Mouse (Mus musculus) hindbrain, embryonic 15.5 days (tissue): ENCODE data around the gene BC034090. TPM values are rescaled to one million over a fixed set of nuclear protein-coding genes. Genes with fewer than 3 reads are reported as not detected.

ENCODE experiments used
- ATAC-seq: fragments of 200-750 bp; cut with Nextera tagmentation; 2 replicates; pipeline ENCODE4 v1.8.0; 2017; ENCODE audit warnings: low read depth, moderate number of reproducible peaks, moderate TSS enrichment; ENCODE audit not compliant: low FRiP score
- H3K27ac ChIP-seq: fragments of 300-500 bp; sonication (generic); replicated peaks from 2 replicates; pipeline ENCODE4 v1.5.1; 2015; ENCODE audit warnings: mild to moderate bottlenecking, inconsistent platforms
- H3K27me3 ChIP-seq: fragments of 300-500 bp; sonication (generic); 2 replicates; pipeline ENCODE4 v1.6.1; 2015; ENCODE audit warnings: control low read depth, inconsistent platforms
- H3K36me3 ChIP-seq: fragments of 300-500 bp; sonication (generic); 2 replicates; pipeline ENCODE4 v1.6.1; 2015; ENCODE audit warnings: control low read depth, inconsistent platforms
- H3K4me1 ChIP-seq: fragments of 300-500 bp; sonication (generic); replicated peaks from 2 replicates; pipeline ENCODE4 v1.6.1; 2015; ENCODE audit warnings: control low read depth, inconsistent platforms
- H3K4me2 ChIP-seq: fragments of 300-500 bp; sonication (generic); 2 replicates; pipeline ENCODE4 v1.6.1; 2015; ENCODE audit warnings: moderate library complexity, mild to moderate bottlenecking, inconsistent platforms
- H3K4me3 ChIP-seq: fragments of 300-500 bp; sonication (generic); 2 replicates; pipeline ENCODE4 v1.5.1; 2015; ENCODE audit warnings: mild to moderate bottlenecking, inconsistent platforms
- H3K9ac ChIP-seq: fragments of 300-500 bp; sonication (generic); 2 replicates; pipeline ENCODE4 v1.6.1; 2015; ENCODE audit warnings: inconsistent platforms
- H3K9me3 ChIP-seq: fragments of 300-500 bp; sonication (generic); 2 replicates; pipeline ENCODE4 v1.6.1; 2016; ENCODE audit warnings: control low read depth, inconsistent platforms
- WGBS: fragments of 180-500 bp; shearing (Covaris S2); methylation state at CpG from one replicate; pipeline ENCODE4 v1.1.7; 2015; 5-methylcytosine and 5-hydroxymethylcytosine counted together
- polyA plus RNA-seq: library from polyadenylated mRNA; unstranded; fragments of >200 nt; fragmentation: Nextera tagmentation; extraction: Ambion mirVana; gene quantifications from 2 replicates; pipeline ENCODE4 v1.2.1, GENCODE M21; 2015

The BC034090 gene
- polyA plus RNA-seq, 1 experiment from 2014 or later: 6.4 TPM

DNA sequence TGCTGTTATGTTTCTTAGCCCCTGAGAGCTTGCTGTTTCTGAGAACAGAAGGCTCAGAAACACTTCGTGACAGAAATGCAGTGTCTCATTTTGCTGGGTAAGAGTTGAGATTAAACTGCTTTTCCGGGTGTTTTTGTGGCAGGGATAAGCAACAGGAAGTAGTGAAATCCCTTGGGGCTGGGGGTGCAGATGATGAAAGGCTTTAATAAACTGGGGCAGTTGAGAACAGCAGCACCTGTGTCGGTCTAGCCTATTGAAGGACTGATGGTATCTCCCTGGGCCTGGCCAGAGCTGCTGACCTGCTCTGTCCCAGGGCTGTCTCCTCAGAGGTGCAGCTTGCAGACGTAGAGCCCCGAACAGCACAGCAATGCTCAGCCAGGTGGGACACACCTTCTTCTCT lies 41.8 kb downstream of the BC034090 start:
- Histone ChIP-seq H3K36me3 (peaks cover 3% of the 10 kb centered on the region), H3K9me3 (no peaks in the 10 kb centered on the region), H3K27ac (no peak overlapping the region), H3K27me3 (no peaks in the 10 kb centered on the region), H3K4me3 (no peak overlapping the region), H3K9ac (no peak overlapping the region), H3K4me2 (no peak overlapping the region), H3K4me1 (peaks cover 59% of the 10 kb centered on the region)
- no peak for ATAC-seq
- 81% methylated on average over 5 of the region's 5 CpGs for WGBS

DNA sequence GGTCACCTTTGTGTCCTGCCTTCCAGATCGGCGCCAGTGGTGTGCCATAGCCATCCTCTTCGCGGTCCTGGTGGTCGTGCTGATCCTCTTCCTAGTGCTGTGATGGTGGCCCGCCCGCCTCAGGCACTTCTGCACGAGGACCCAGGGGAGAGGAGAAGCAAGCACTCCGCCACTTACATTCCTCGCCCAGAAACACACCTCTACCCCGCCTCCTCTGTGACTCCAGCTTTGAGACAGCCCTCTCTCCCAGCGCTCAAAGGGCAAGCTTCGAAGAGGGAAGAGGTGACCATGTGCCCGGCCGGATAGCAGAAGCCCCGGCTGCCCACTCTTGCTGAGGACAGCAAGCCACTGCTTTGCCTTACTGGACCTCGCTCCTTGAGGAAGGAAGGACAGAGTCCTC lies 42.3 kb downstream of the BC034090 start:
- no peaks in the 10 kb centered on the region for H3K9me3 ChIP-seq
- H3K9ac ChIP-seq: no peak overlapping the region
- H3K4me3 ChIP-seq: no peak overlapping the region
- H3K4me1 ChIP-seq: peaks cover 59% of the 10 kb centered on the region
- no peak for ATAC-seq
- H3K4me2 ChIP-seq: no peak overlapping the region
- peaks cover 8% of the 10 kb centered on the region for H3K36me3 ChIP-seq
- 0 out of 2 replicates have a peak overlapping the region, but pooled peaks have one; percentile 53 for H3K27ac ChIP-seq
- 84% methylated on average over 17 of the region's 17 CpGs for WGBS
- no peaks in the 10 kb centered on the region for H3K27me3 ChIP-seq

DNA sequence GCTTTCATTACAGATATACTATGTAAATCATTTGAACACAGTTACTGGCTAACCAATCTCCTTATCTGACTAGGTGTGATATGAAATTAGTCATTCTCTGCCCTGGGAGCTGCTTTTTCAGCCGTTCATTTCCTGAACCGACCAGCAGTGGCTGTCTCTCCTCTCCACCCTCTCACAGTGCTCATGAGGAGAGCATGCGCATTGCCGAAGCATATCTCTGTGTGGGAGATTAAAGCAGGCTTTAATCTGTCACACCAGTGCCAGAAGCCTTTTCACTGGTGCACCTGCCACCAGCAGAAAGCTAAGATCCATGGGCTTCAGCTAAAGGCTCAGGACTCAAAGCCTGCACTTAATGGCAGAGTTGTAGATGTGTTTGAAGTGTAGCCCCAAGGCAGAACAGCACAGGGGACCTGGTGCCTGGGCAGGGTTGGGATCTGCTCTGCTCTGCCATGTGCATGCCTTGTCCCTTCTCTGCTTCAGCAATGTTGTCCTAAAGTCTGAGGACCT lies 42.8 kb downstream of the BC034090 start:
- no peak overlapping the region for H3K9ac ChIP-seq
- peak overlapping the region; percentile 53; the same call in 1 of the 2 replicates for H3K27ac ChIP-seq
- H3K36me3 ChIP-seq: peaks cover 8% of the 10 kb centered on the region
- no peak overlapping the region for H3K4me2 ChIP-seq
- WGBS: 63% methylated on average over 4 of the region's 4 CpGs
- no peaks in the 10 kb centered on the region for H3K9me3 ChIP-seq
- H3K4me3 ChIP-seq: no peak overlapping the region
- peaks cover 60% of the 10 kb centered on the region for H3K4me1 ChIP-seq
- no peak for ATAC-seq
- no peaks in the 10 kb centered on the region for H3K27me3 ChIP-seq

DNA sequence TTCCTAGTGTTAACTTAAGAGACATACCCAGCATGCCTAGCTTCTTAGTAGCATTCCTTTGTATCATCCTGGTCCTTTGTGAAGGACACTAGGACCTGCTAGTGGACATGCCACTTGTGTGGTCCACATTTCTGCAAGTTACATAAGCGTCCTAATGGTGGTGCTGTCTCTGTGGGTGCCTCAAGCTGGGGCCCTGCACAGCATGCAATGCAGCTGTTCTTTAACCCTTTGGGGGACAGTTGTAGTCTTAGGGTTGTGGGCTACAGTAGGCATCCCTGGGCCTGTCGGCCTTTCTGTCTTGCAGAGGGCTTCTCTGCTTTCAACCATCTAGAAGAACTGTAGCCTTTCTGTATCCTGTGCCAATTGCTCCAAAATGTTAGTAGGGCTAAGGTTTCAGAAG lies 43.3 kb downstream of the BC034090 start:
- no peak overlapping the region for H3K4me3 ChIP-seq
- H3K9me3 ChIP-seq: no peaks in the 10 kb centered on the region
- no peak overlapping the region for H3K9ac ChIP-seq
- no peaks in the 10 kb centered on the region for H3K27me3 ChIP-seq
- H3K4me2 ChIP-seq: no peak overlapping the region
- H3K36me3 ChIP-seq: peaks cover 8% of the 10 kb centered on the region
- peak overlapping the region; percentile 53; the same call in 1 of the 2 replicates for H3K27ac ChIP-seq
- ATAC-seq: no peak
- peaks cover 56% of the 10 kb centered on the region for H3K4me1 ChIP-seq
- 54% methylated on average over 2 of the region's 2 CpGs for WGBS

DNA sequence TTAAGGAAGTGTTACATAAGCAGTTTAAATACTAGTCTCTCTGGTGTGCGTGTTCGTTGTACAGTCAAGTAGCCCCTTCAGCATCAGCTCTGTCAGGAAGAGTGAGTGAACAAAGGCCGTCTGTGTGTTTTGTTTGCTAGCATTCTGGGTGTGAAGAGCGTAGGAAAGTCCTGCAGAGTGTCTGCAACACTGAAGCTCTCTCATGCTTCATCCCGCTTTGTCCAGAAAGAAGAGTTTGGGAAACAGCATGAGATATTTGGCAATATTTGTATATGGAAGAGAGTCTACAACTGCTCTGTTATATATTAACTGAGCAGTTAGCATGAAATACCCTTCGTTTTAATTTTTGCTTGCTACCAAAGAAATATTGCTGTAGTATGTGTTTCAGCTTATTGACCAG lies 44.7 kb downstream of the BC034090 start:
- H3K36me3 ChIP-seq: peaks cover 8% of the 10 kb centered on the region

DNA sequence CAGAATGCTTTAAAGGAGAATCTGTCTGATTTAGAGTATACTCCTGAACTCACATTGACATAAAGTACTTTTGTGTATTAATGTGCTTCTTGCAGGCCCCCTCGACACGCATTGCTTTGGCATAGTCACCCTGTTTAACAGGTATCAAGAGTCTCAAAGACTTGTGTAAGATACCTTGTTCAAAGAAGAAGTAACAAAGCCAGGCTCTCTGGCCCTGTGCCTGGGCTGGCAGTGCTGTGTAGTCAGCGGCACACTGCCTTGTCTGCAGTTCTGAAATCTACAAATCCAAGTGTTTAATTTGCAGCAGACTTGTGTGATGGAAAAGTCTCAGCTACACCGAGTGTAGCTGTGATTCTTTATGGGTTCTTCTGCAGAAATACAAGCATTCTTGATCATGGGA lies 47.6 kb downstream of the BC034090 start:
- peaks cover 31% of the 10 kb centered on the region; the same call in 1 of the 2 replicates for H3K4me1 ChIP-seq
- H3K4me2 ChIP-seq: no peak overlapping the region
- no peaks in the 10 kb centered on the region for H3K27me3 ChIP-seq
- H3K4me3 ChIP-seq: no peak overlapping the region
- H3K27ac ChIP-seq: no peak overlapping the region
- peaks cover 10% of the 10 kb centered on the region for H3K36me3 ChIP-seq
- H3K9me3 ChIP-seq: no peaks in the 10 kb centered on the region
- ATAC-seq: no peak
- WGBS: 83% methylated on average over 4 of the region's 4 CpGs
- H3K9ac ChIP-seq: no peak overlapping the region

More for the DNA sequence above, 44.7 kb downstream of the BC034090 start:
- no peak for ATAC-seq
- no peak overlapping the region for H3K4me3 ChIP-seq
- no peak overlapping the region for H3K9ac ChIP-seq
- no peaks in the 10 kb centered on the region for H3K27me3 ChIP-seq
- H3K4me1 ChIP-seq: peaks cover 41% of the 10 kb centered on the region
- H3K9me3 ChIP-seq: no peaks in the 10 kb centered on the region
- no peak overlapping the region for H3K4me2 ChIP-seq
- H3K27ac ChIP-seq: no peak overlapping the region
- 65% methylated on average over 6 of the region's 6 CpGs for WGBS

DNA sequence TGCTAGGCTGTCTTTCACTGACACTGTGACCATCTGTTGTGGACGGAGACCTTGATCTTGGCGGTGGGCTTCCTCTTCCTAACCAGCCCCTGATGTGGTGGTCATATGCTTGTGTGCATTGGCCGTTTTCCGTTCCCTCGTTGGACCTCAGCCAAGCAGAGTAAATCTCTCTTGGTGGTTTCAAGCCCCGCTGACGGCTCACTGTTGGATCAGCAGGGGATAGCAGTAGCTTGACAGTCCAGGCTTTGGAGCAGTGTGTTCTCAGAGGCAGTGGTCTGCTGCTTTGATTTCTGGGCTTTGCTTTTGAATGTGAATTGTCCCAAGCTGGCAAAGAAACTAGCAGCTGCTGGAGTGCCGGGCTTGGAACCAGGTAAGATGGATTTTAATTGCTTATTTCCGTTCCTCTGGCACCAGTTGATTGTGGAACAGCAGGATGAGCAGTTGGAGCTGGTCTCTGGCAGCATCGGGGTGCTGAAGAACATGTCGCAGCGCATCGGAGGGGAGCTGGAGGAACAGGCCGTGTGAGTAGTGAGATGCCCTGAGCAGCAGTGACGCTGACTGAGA lies 51.4 kb downstream of the BC034090 start:
- Histone ChIP-seq H3K36me3 (peaks cover 37% of the 10 kb centered on the region), H3K27ac (peak overlapping the region; percentile 50; the same call in 1 of the 2 replicates)
- WGBS: 52% methylated on average over 15 of the region's 15 CpGs

DNA sequence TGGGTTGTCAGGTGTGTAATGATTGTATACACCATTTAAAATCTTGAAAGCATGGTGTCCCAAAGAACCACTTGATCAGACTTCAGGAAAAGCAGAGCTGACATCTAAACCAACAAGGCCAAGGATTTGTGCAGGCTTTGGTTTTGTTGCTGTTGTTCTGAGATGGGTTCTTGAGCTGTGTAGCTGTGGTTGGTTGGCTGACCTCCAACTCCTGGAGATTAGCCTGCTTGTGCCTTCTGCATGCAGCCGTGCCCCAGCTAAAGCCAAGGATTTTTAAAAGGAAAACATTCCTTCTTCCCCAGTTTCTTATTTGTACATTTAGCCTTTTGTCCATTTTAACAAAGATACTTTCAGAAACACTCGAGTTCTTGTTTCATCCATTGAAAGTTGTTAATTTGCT lies 52.6 kb downstream of the BC034090 start:
- H3K9me3 ChIP-seq: no peaks in the 10 kb centered on the region
- no peaks in the 10 kb centered on the region for H3K27me3 ChIP-seq
- no peak overlapping the region for H3K4me3 ChIP-seq
- peak overlapping the region; percentile 58; the same call in 1 of the 2 replicates for H3K27ac ChIP-seq
- H3K9ac ChIP-seq: no peak overlapping the region
- WGBS: 55% methylated on average over 2 of the region's 2 CpGs
- peaks cover 21% of the 10 kb centered on the region; the same call in 1 of the 2 replicates for H3K4me1 ChIP-seq
- H3K36me3 ChIP-seq: peaks cover 32% of the 10 kb centered on the region
- ATAC-seq: no peak
- H3K4me2 ChIP-seq: no peak overlapping the region

More for the DNA sequence above, 51.4 kb downstream of the BC034090 start:
- H3K9ac ChIP-seq: no peak overlapping the region
- no peaks in the 10 kb centered on the region for H3K9me3 ChIP-seq
- no peak overlapping the region for H3K4me3 ChIP-seq
- no peaks in the 10 kb centered on the region for H3K27me3 ChIP-seq
- no peak overlapping the region for H3K4me2 ChIP-seq
- peaks cover 23% of the 10 kb centered on the region; the same call in 1 of the 2 replicates for H3K4me1 ChIP-seq
- peak; percentile 61 for ATAC-seq

DNA sequence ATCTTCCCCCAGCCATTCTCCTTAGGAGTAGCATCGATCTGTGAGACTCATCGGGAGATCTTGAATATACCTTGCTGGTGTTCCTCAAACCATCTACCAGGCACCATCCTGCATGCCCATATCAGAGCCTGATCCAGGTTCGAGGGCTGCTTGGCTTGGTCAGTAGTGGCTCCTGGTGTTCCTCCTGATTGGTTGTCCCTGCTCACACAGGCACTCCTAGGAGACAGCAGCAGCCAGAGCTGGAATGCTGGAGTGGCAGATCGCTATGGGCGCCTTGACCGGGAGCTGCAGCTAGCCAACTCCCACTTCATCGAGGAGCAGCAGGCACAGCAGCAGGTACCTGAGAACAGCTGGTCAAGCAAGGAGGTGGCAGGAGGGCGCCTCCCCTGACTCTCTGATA lies 53.0 kb downstream of the BC034090 start:
- Histone ChIP-seq H3K4me2 (no peak overlapping the region), H3K36me3 (peaks cover 32% of the 10 kb centered on the region)
- ATAC-seq: peak; percentile 64; the same call in 1 of the 2 replicates

DNA sequence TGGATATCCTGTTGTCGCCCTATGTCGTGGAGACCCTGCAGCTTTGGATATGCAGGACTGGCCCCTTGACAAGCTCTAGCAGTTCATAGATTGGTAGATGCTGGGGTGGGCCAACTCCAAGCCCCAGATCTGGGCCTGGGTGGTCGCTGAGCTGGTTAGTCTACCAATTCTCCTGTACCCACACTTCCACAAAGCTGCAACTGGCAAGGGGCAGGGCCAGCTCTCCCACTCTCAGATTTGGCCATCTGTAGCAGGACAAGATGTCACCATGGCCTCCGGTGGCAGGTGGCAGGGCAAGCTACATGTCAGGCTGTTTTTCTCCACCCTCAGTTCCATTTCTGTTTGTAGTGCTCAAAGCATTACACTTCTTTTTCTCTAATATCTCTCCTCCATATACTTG lies 55.6 kb downstream of the BC034090 start:
- no peak overlapping the region for H3K4me2 ChIP-seq
- no peaks in the 10 kb centered on the region for H3K27me3 ChIP-seq
- WGBS: 96% methylated on average over 4 of the region's 4 CpGs
- ATAC-seq: no peak
- no peak overlapping the region for H3K4me3 ChIP-seq
- no peak overlapping the region for H3K9ac ChIP-seq
- peaks cover 18% of the 10 kb centered on the region; the same call in 1 of the 2 replicates for H3K4me1 ChIP-seq
- no peak overlapping the region for H3K27ac ChIP-seq
- H3K9me3 ChIP-seq: no peaks in the 10 kb centered on the region
- peaks cover 32% of the 10 kb centered on the region for H3K36me3 ChIP-seq

More for the DNA sequence above, 53.0 kb downstream of the BC034090 start:
- Histone ChIP-seq H3K9me3 (no peaks in the 10 kb centered on the region), H3K27ac (peak overlapping the region; percentile 58; the same call in 1 of the 2 replicates), H3K9ac (no peak overlapping the region), H3K4me1 (peaks cover 18% of the 10 kb centered on the region; the same call in 1 of the 2 replicates), H3K27me3 (no peaks in the 10 kb centered on the region), H3K4me3 (no peak overlapping the region)
- WGBS: 79% methylated on average over 8 of the region's 8 CpGs

DNA sequence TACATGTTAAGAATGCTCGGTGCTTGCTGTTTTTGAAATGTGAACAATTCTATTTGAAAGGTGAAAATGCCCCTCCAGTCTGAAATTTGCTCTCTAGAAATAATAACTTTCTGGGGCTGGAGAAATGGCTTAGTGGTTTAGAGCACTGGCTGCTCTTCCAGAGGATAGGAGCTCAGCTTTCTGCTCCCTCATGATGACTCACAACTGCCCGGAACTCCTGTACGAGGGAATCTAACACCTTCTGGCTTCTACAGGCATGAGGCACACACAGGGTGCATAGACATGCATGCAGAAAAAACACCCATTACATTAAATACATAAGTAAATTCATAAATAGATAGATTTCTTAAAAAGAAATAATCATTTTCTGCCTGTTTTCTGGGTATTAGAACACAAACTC lies 60.1 kb downstream of the BC034090 start:
- WGBS: 89% methylated on average over 3 of the region's 3 CpGs
- H3K36me3 ChIP-seq: peaks cover 27% of the 10 kb centered on the region

DNA sequence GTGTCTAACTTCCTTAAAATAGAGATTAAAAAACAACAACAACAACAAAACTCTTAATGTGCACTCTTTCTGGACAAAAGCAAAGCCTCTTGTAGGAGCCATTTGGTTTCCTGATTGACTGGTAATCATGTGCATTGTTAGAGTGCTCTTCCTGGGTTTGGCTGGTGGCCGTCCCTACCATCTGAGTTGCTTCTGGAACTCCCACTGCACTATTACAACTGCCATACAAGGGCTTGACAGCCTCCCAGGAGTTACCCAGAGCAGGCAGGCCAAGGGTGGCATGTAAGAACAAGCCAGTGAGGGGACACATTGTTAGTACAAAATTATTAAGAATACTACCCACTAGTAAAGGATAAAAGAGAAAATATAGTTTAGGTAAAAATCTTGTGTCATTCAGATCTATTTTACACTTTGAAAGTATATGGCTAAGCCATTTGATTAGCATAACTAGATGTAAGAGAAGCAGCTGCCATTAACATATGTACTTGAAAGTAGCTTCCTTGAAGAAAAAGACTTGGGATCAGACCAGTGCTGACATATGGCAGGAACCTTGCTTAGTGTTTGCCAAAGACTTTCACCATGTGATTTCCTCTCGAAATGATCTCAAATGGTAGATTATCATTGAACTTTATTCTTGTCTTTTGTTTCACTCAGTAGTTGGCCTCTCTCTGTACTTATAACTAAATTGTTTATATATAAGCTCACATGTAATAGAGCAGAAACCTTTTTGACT lies 65.9 kb downstream of the BC034090 start:
- 78% methylated on average over 2 of the region's 2 CpGs for WGBS
- no peak for ATAC-seq

More for the DNA sequence above, 60.1 kb downstream of the BC034090 start:
- ATAC-seq: no peak
- no peak overlapping the region for H3K4me2 ChIP-seq
- H3K9me3 ChIP-seq: no peaks in the 10 kb centered on the region
- H3K4me1 ChIP-seq: no peaks in the 10 kb centered on the region
- no peaks in the 10 kb centered on the region for H3K27me3 ChIP-seq
- H3K27ac ChIP-seq: no peak overlapping the region
- H3K4me3 ChIP-seq: no peak overlapping the region
- no peak overlapping the region for H3K9ac ChIP-seq

More for the DNA sequence above, 65.9 kb downstream of the BC034090 start:
- no peak overlapping the region for H3K4me2 ChIP-seq
- no peak overlapping the region for H3K4me3 ChIP-seq
- H3K9me3 ChIP-seq: no peaks in the 10 kb centered on the region
- H3K27me3 ChIP-seq: no peaks in the 10 kb centered on the region
- H3K4me1 ChIP-seq: no peaks in the 10 kb centered on the region
- H3K9ac ChIP-seq: no peak overlapping the region
- H3K36me3 ChIP-seq: peaks cover 33% of the 10 kb centered on the region
- H3K27ac ChIP-seq: no peak overlapping the region
